Mouse (Mus musculus): ENCODE data around the gene Itga7. TPM values are rescaled to one million over a fixed set of nuclear protein-coding genes. Genes with fewer than 3 reads are reported as not detected.

Itga7 gene
- total and polyA plus RNA-seq, 3 experiments, result 0.04 to 0.14 TPM; not detected in 1

DNA sequence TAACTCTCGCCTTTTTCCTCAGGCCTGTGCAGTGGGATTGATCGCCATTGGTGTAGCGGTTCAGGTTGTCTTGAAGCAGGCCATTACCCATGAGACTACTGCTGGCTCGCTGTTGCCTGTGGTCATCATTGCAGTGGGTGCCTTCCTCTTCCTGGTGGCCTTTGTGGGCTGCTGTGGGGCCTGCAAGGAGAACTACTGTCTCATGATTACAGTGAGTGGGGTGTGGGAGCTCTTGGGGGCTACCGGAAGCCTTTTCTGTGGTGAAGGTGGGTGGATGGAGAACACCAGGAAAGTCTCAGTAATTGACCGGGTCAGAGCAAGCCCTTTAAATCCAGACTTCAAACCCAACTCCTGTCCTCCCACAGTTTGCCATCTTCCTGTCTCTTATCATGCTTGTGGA is 22.2 kb upstream of the Itga7 start:
- no peak for DNase-seq (ENCODE audit: low read depth, low spot score)
- TF ChIP-seq ZMIZ1 (IDR thresholded peaks at IDR 0.05; ENCODE audit: low read depth, low read length), result no peak
- no peak for TF ChIP-seq CHD1 (IDR thresholded peaks at IDR 0.05; ENCODE audit: low read depth, low read length)
- no peak for TF ChIP-seq USF1 (IDR thresholded peaks at IDR 0.05; ENCODE audit: low read depth, low read length)
- TF ChIP-seq HCFC1 (IDR thresholded peaks at IDR 0.05; ENCODE audit: low read depth, low read length), result no peak
- TF ChIP-seq ZC3H11A (IDR thresholded peaks at IDR 0.05; ENCODE audit: low read depth, low read length), result no peak
- no peak for TF ChIP-seq JUND (IDR thresholded peaks at IDR 0.05; ENCODE audit: low read depth, low read length)
- H3K79me2 ChIP-seq (ENCODE audit: control insufficient read depth, insufficient read depth, low read length, poor library complexity), result no peaks in the 10 kb centered on the region
- H3K4me1 ChIP-seq (ENCODE audit: control insufficient read depth in 1 of 2, insufficient read depth in 2 of 2, low read length in 2 of 2), result no peaks in the 10 kb centered on the region
- H3K36me3 ChIP-seq (ENCODE audit: control insufficient read depth in 1 of 2, insufficient read depth in 2 of 2, low read length in 2 of 2), result no peaks in the 10 kb centered on the region
- peaks cover 0 to 1% of the 10 kb centered on the region in 2 experiments; a peak in 2 of 4 replicates for H3K27me3 ChIP-seq (ENCODE audit: control insufficient read depth in 1 of 2, insufficient read depth in 2 of 2, low read length in 2 of 2)
- no peak overlapping the region for H3K27ac ChIP-seq (ENCODE audit: control insufficient read depth, low read depth, low read length)
- no peaks in the 10 kb centered on the region for H3K9me3 ChIP-seq (replicated peaks; ENCODE audit: insufficient read depth, low read length)
- no peak overlapping the region for H3K4me3 ChIP-seq (ENCODE audit: control insufficient read depth in 1 of 2, insufficient read depth in 1 of 2, low read depth in 2 of 2, low read length in 2 of 2)
- no peak overlapping the region for H3K9ac ChIP-seq (ENCODE audit: control insufficient read depth, low read depth, low read length, poor library complexity, severe bottlenecking)

DNA sequence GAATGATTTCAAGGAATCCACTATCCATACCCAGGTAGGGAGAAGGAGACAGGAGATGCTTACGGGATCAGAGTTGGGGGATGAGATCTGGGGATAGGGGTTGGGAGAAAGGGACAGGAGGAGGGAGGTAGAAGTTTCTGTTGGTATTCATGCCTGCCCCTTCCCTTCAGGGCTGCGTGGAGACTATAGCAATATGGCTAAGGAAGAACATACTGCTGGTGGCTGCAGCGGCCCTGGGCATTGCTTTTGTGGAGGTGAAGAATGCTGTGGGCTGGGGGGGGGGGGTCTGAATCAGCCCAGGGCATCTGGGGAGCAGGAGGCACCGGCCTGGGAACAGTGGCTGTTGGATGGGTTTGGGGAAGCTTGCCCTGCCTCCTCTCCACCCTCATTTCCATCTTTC is 21.4 kb upstream of the Itga7 start:
- no peak for DNase-seq (ENCODE audit: low read depth, low spot score)
- Histone ChIP-seq H3K4me1 (ENCODE audit: control insufficient read depth in 1 of 2, insufficient read depth in 2 of 2, low read length in 2 of 2) (no peaks in the 10 kb centered on the region), H3K4me3 (ENCODE audit: control insufficient read depth in 1 of 2, insufficient read depth in 1 of 2, low read depth in 2 of 2, low read length in 2 of 2) (no peak overlapping the region), H3K36me3 (ENCODE audit: control insufficient read depth in 1 of 2, insufficient read depth in 2 of 2, low read length in 2 of 2) (no peaks in the 10 kb centered on the region), H3K27me3 (ENCODE audit: control insufficient read depth in 1 of 2, insufficient read depth in 2 of 2, low read length in 2 of 2) (peaks cover 0 to 1% of the 10 kb centered on the region in 2 experiments; a peak in 2 of 4 replicates), H3K9me3 (replicated peaks; ENCODE audit: insufficient read depth, low read length) (no peaks in the 10 kb centered on the region), H3K27ac (ENCODE audit: control insufficient read depth, low read depth, low read length) (no peak overlapping the region), H3K9ac (ENCODE audit: control insufficient read depth, low read depth, low read length, poor library complexity, severe bottlenecking) (no peak overlapping the region), H3K79me2 (ENCODE audit: control insufficient read depth, insufficient read depth, low read length, poor library complexity) (no peaks in the 10 kb centered on the region)
- TF ChIP-seq UBTF (IDR thresholded peaks at IDR 0.05; ENCODE audit: borderline replicate concordance, insufficient read depth, low read depth, low read length) (no peak), ZMIZ1 (IDR thresholded peaks at IDR 0.05; ENCODE audit: low read depth, low read length) (no peak), NRF1 (IDR thresholded peaks at IDR 0.05; ENCODE audit: insufficient read depth, low read depth, low read length, poor library complexity, severe bottlenecking) (no peak), ZKSCAN1 (IDR thresholded peaks at IDR 0.05; ENCODE audit: low read depth, low read length) (no peak), MAZ (IDR thresholded peaks at IDR 0.05; ENCODE audit: low read depth, low read length) (no peak), CHD1 (IDR thresholded peaks at IDR 0.05; ENCODE audit: low read depth, low read length) (no peak), MEF2A (IDR thresholded peaks at IDR 0.05; ENCODE audit: extremely low read depth, insufficient replicate concordance, low read depth, low read length, poor library complexity, severe bottlenecking) (no peak), ZNF384 (IDR thresholded peaks at IDR 0.05; ENCODE audit: low read depth, low read length) (no peak), MYC (IDR thresholded peaks at IDR 0.05; ENCODE audit: low read depth, low read length) (no peak), CTCF (IDR thresholded peaks at IDR 0.05 in 2 of 3, conservative IDR thresholded peaks at IDR 0.05 in 1 of 3; ENCODE audit: control insufficient read depth in 1 of 3, insufficient read depth in 1 of 3, low read depth in 2 of 3, low read length in 3 of 3, poor library complexity in 1 of 3, severe bottlenecking in 1 of 3) (no peak), POLR2AphosphoS2 (IDR thresholded peaks at IDR 0.05; ENCODE audit: low read length) (no peak), RAD21 (IDR thresholded peaks at IDR 0.05; ENCODE audit: low read depth, low read length) (no peak), JUND (IDR thresholded peaks at IDR 0.05; ENCODE audit: low read depth, low read length) (no peak), ETS1 (IDR thresholded peaks at IDR 0.05; ENCODE audit: low read depth, low read length) (no peak), ZC3H11A (IDR thresholded peaks at IDR 0.05; ENCODE audit: low read depth, low read length) (no peak), USF1 (IDR thresholded peaks at IDR 0.05; ENCODE audit: low read depth, low read length) (no peak), E2F4 (IDR thresholded peaks at IDR 0.05; ENCODE audit: borderline replicate concordance, low read depth, low read length) (no peak)
